Mouse (Mus musculus) CH12.LX (cell line): ENCODE data around the gene Fam171a2. TPM values are rescaled to one million over a fixed set of nuclear protein-coding genes. Genes with fewer than 3 reads are reported as not detected.
"Not testable (repeated sequence)": the region's sequence is repeated elsewhere in the genome, so short reads cannot be mapped to it uniquely, and the experiment has no call there.

Source experiments
- DNase-seq: peaks from one replicate; pipeline ENCODE4 v3.0.0-alpha.2; 2013; ENCODE audit errors: extremely low read depth
- H3K27ac ChIP-seq: 2 replicates; pipeline ENCODE4 v1.5.1; 2012; ENCODE audit warnings: low read depth, mild to moderate bottlenecking, control low read depth, moderate library complexity; ENCODE audit not compliant: insufficient read depth
- H3K27me3 ChIP-seq: replicated peaks from 2 replicates; pipeline ENCODE3; 2012; ENCODE audit warnings: inconsistent platforms
- H3K36me3 ChIP-seq, 2 experiments: replicated peaks in 1 of 2; 2 replicates each; pipeline versions ENCODE3 to v1.6.1; 2012; ENCODE audit warnings: inconsistent platforms in 1 of 2, low read length in 1 of 2, mild to moderate bottlenecking in 1 of 2, mixed read lengths in 1 of 2, moderate library complexity in 1 of 2; ENCODE audit not compliant: control insufficient read depth in 1 of 2, insufficient read depth in 1 of 2
- H3K4me1 ChIP-seq, 2 experiments: 2 replicates each; pipeline ENCODE4 v1.6.1; 2012; ENCODE audit warnings: inconsistent platforms in 1 of 2, moderate library complexity in 1 of 2; ENCODE audit not compliant: insufficient read depth in 2 of 2, control insufficient read depth in 1 of 2
- H3K4me2 ChIP-seq: 2 replicates; pipeline ENCODE4 v1.6.1; 2012; ENCODE audit warnings: low read depth, mild to moderate bottlenecking, control low read depth; ENCODE audit not compliant: poor library complexity, insufficient read depth, severe bottlenecking
- H3K4me3 ChIP-seq, 3 experiments: fragments of 150-350 bp in 1 of 3; sonication (generic) in 1 of 3; replicated peaks in 1 of 3; 2 replicates each; pipeline versions ENCODE3 to v1.5.1; 2011 to 2012; ENCODE audit warnings: low read depth in 2 of 3, low read length in 2 of 3, mild to moderate bottlenecking in 2 of 3, moderate library complexity in 2 of 3, control low read depth in 1 of 3, improper control_type of control experiment in 1 of 3, inconsistent platforms in 1 of 3, mixed read lengths in 1 of 3; ENCODE audit not compliant: poor library complexity in 1 of 3
- H3K79me2 ChIP-seq: replicated peaks from 2 replicates; pipeline ENCODE4 v1.6.1; 2012; ENCODE audit warnings: mild to moderate bottlenecking, moderate library complexity; ENCODE audit not compliant: control insufficient read depth, poor library complexity, insufficient read depth, severe bottlenecking; ENCODE audit errors: extremely low read depth
- H3K9ac ChIP-seq: 2 replicates; pipeline ENCODE4 v1.6.1; 2012; ENCODE audit warnings: low read depth, mild to moderate bottlenecking, control low read depth, moderate library complexity; ENCODE audit not compliant: insufficient read depth
- H3K9me3 ChIP-seq: replicated peaks from 2 replicates; pipeline ENCODE3; 2012; ENCODE audit warnings: low read length, inconsistent platforms, mixed read lengths
- TBP ChIP-seq: conservative IDR thresholded peaks from 2 replicates; pipeline ENCODE4 v1.6.1; 2011; ENCODE audit warnings: low read depth, low read length, improper control_type of control experiment
- ZNF384 ChIP-seq: IDR thresholded peaks from 2 replicates; pipeline ENCODE4 v1.6.1; 2012; ENCODE audit warnings: low read depth, low read length, improper control_type of control experiment, inconsistent platforms
- dilution Hi-C: fragments of 300-500 bp; cut with MboI; formaldehyde crosslinking; loops from 2 replicates; pipeline ENCODE4 v1.14.3; 2020; ENCODE audit warnings: low sequenced_read_pairs; ENCODE audit not compliant: extremely low pct_unique_long_range_greater_than_20kb, extremely low pct_ligation_motif_present
- in situ Hi-C: fragments of 300-500 bp; cut with MboI; formaldehyde crosslinking; loops from 3 replicates; pipeline ENCODE4 v1.14.3; 2019; ENCODE audit warnings: low sequenced_read_pairs, low pct_ligation_motif_present, low pct_unique_long_range_greater_than_20kb, mixed read lengths
- polyA plus RNA-seq: library from polyadenylated mRNA; unstranded; fragments of >175 nt; gene quantifications from 2 replicates; pipeline ENCODE4 v1.2.1, GENCODE M21; 2012; ENCODE audit warnings: low read depth; ENCODE audit not compliant: insufficient read length
- total RNA-seq, 2 experiments: library from RNA; depleted of rRNA; stranded (reverse); fragments of 300-350 nt in 1 of 2; fragments of >200 nt in 1 of 2; gene quantifications; 2 replicates each; pipeline ENCODE4 v1.2.3; 2012 to 2014

Gene Fam171a2
- total and polyA plus RNA-seq, 3 experiments = not detected

DNA sequence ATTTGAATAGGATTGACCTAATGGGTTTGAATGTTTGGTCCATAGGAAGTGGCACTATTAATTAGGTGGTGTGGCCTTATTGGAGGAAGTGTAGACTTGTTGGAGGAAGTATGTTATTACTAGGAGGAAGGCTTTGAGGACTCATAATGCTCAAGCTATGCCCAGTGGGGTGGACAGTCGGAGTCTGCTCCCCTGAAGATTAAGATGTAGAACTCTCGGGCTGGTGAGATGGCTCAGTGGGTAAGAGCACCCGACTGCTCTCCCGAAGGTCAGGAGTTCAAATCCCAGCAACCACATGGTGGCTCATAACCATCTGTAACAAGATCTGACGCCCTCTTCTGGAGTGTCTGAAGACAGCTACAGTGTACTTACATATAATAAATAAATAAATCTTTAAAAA, 58.0 kb downstream of the Fam171a2 start:
- H3K4me3 ChIP-seq, dilution Hi-C loops, in situ Hi-C loops, H3K36me3 ChIP-seq, DNase-seq, H3K27ac ChIP-seq, H3K9ac ChIP-seq, H3K79me2 ChIP-seq, H3K4me2 ChIP-seq, H3K9me3 ChIP-seq: not testable (repeated sequence)
- peaks cover 42% of the 10 kb centered on the region for H3K27me3 ChIP-seq
- peaks cover 26 to 42% of the 10 kb centered on the region in 2 experiments for H3K4me1 ChIP-seq
- TF ChIP-seq ZNF384 (peak; percentile 54; the same call in 1 of the 2 replicates), TBP (peak; percentile 73; the same call in 1 of the 2 replicates)

Other genes with a start within 250 kb of the Fam171a2 start
- 49.6 and 49.9 TPM in 2 replicates for gene Hdac5, start 217.5 kb downstream of the Fam171a2 start, total RNA-seq (2012; rRNA removed)
- gene Hdac5, start 217.5 kb downstream of the Fam171a2 start, total RNA-seq (2014; rRNA removed) = 23.3 and 24.9 TPM in 2 replicates
- gene Hdac5, start 217.5 kb downstream of the Fam171a2 start, polyA plus RNA-seq = 46.4 and 53.9 TPM in 2 replicates
- 25.6 and 26.2 TPM in 2 replicates for gene BC030867, start 198.8 kb downstream of the Fam171a2 start, total RNA-seq (2012; rRNA removed)
- 9.7 and 11.4 TPM in 2 replicates for gene BC030867, start 198.8 kb downstream of the Fam171a2 start, total RNA-seq (2014; rRNA removed)
- gene BC030867, start 198.8 kb downstream of the Fam171a2 start, polyA plus RNA-seq = 34.0 and 35.2 TPM in 2 replicates
- 0.04 TPM in 1 of 2 replicates, not detected in the other for gene Asb16, start 178.9 kb downstream of the Fam171a2 start, total RNA-seq (2012; rRNA removed)
- not detected in 2 replicates for gene Asb16, start 178.9 kb downstream of the Fam171a2 start, total RNA-seq (2014; rRNA removed)
- not detected in 2 replicates for gene Asb16, start 178.9 kb downstream of the Fam171a2 start, polyA plus RNA-seq
- 27.8 and 31.0 TPM in 2 replicates for gene Tmub2, start 162.8 kb downstream of the Fam171a2 start, total RNA-seq (2012; rRNA removed)
- gene Tmub2, start 162.8 kb downstream of the Fam171a2 start, total RNA-seq (2014; rRNA removed) = 24.8 and 27.0 TPM in 2 replicates
- 32.4 and 32.9 TPM in 2 replicates for gene Tmub2, start 162.8 kb downstream of the Fam171a2 start, polyA plus RNA-seq
- 46.6 and 51.3 TPM in 2 replicates for gene Atxn7l3, start 151.1 kb downstream of the Fam171a2 start, total RNA-seq (2012; rRNA removed)
- gene Atxn7l3, start 151.1 kb downstream of the Fam171a2 start, total RNA-seq (2014; rRNA removed) = 38.3 and 40.7 TPM in 2 replicates
- 52.0 and 59.0 TPM in 2 replicates for gene Atxn7l3, start 151.1 kb downstream of the Fam171a2 start, polyA plus RNA-seq
- 126 and 142 TPM in 2 replicates for gene Ubtf, start 127.9 kb downstream of the Fam171a2 start, total RNA-seq (2012; rRNA removed)
- 89.9 and 99.8 TPM in 2 replicates for gene Ubtf, start 127.9 kb downstream of the Fam171a2 start, total RNA-seq (2014; rRNA removed)
- 124 and 149 TPM in 2 replicates for gene Ubtf, start 127.9 kb downstream of the Fam171a2 start, polyA plus RNA-seq
- 0.08 TPM in 1 of 2 replicates, not detected in the other for gene Slc4a1, start 81.5 kb downstream of the Fam171a2 start, total RNA-seq (2012; rRNA removed)
- gene Slc4a1, start 81.5 kb downstream of the Fam171a2 start, total RNA-seq (2014; rRNA removed) = 0.04 TPM in 1 of 2 replicates, not detected in the other
- not detected in 2 replicates for gene Slc4a1, start 81.5 kb downstream of the Fam171a2 start, polyA plus RNA-seq
- gene Rundc3a, start 54.3 kb downstream of the Fam171a2 start, total RNA-seq (2012; rRNA removed) = 9.0 and 16.3 TPM in 2 replicates
- gene Rundc3a, start 54.3 kb downstream of the Fam171a2 start, total RNA-seq (2014; rRNA removed) = 1.3 and 1.4 TPM in 2 replicates
- 3.3 and 4.8 TPM in 2 replicates for gene Rundc3a, start 54.3 kb downstream of the Fam171a2 start, polyA plus RNA-seq
- 169 and 199 TPM in 2 replicates for gene Slc25a39, start 39.7 kb downstream of the Fam171a2 start, total RNA-seq (2012; rRNA removed)
- 108 and 112 TPM in 2 replicates for gene Slc25a39, start 39.7 kb downstream of the Fam171a2 start, total RNA-seq (2014; rRNA removed)
- 198 and 226 TPM in 2 replicates for gene Slc25a39, start 39.7 kb downstream of the Fam171a2 start, polyA plus RNA-seq
- 106 and 165 TPM in 2 replicates for gene Grn, start 17.4 kb downstream of the Fam171a2 start, total RNA-seq (2012; rRNA removed)
- gene Grn, start 17.4 kb downstream of the Fam171a2 start, total RNA-seq (2014; rRNA removed) = 63.7 and 80.6 TPM in 2 replicates
- 420 and 453 TPM in 2 replicates for gene Grn, start 17.4 kb downstream of the Fam171a2 start, polyA plus RNA-seq
- 2.2 and 3.0 TPM in 2 replicates for gene Itga2b, start 22.4 kb upstream of the Fam171a2 start, total RNA-seq (2012; rRNA removed)
- 0.81 and 0.95 TPM in 2 replicates for gene Itga2b, start 22.4 kb upstream of the Fam171a2 start, total RNA-seq (2014; rRNA removed)
- 2.3 and 3.6 TPM in 2 replicates for gene Itga2b, start 22.4 kb upstream of the Fam171a2 start, polyA plus RNA-seq
- gene Gpatch8, start 108.7 kb upstream of the Fam171a2 start, total RNA-seq (2012; rRNA removed) = 15.4 and 16.6 TPM in 2 replicates
- 10.2 and 11.5 TPM in 2 replicates for gene Gpatch8, start 108.7 kb upstream of the Fam171a2 start, total RNA-seq (2014; rRNA removed)
- gene Gpatch8, start 108.7 kb upstream of the Fam171a2 start, polyA plus RNA-seq = 24.7 and 27.4 TPM in 2 replicates
- gene Gm11627, start 131.8 kb upstream of the Fam171a2 start, total RNA-seq (2012; rRNA removed) = 0.42 TPM in 1 of 2 replicates, not detected in the other
- 0.46 and 0.63 TPM in 2 replicates for gene Gm11627, start 131.8 kb upstream of the Fam171a2 start, total RNA-seq (2014; rRNA removed)
- gene Gm11627, start 131.8 kb upstream of the Fam171a2 start, polyA plus RNA-seq = 0.38 TPM in 1 of 2 replicates, not detected in the other
- gene Fzd2, start 156.7 kb upstream of the Fam171a2 start, total RNA-seq (2012; rRNA removed) = 0.08 and 0.13 TPM in 2 replicates
- 0.23 and 0.35 TPM in 2 replicates for gene Fzd2, start 156.7 kb upstream of the Fam171a2 start, total RNA-seq (2014; rRNA removed)
- 0.15 and 0.20 TPM in 2 replicates for gene Fzd2, start 156.7 kb upstream of the Fam171a2 start, polyA plus RNA-seq
- not detected in 2 replicates for gene Meioc, start 216.0 kb upstream of the Fam171a2 start, total RNA-seq (2012; rRNA removed)
- not detected in 2 replicates for gene Meioc, start 216.0 kb upstream of the Fam171a2 start, total RNA-seq (2014; rRNA removed)
- not detected in 2 replicates for gene Meioc, start 216.0 kb upstream of the Fam171a2 start, polyA plus RNA-seq